Mouse (Mus musculus) intestine, postnatal 0 days (tissue): Measurements from ENCODE around the gene Olfr71. TPM values are rescaled to one million over a fixed set of nuclear protein-coding genes. Genes with fewer than 3 reads are reported as not detected.

Source experiments
- ATAC-seq: fragments of 200-750 bp; cut with Nextera tagmentation; 2 replicates; pipeline ENCODE4 v1.8.0; 2017; ENCODE audit warnings: mild to moderate bottlenecking, moderate TSS enrichment, moderate library complexity
- H3K27ac ChIP-seq: fragments of 300-500 bp; sonication (generic); 2 replicates; pipeline ENCODE4 v1.5.1; 2014; ENCODE audit warnings: mild to moderate bottlenecking, low read depth, low read length, moderate library complexity
- H3K27me3 ChIP-seq: fragments of 300-500 bp; sonication (generic); replicated peaks from 2 replicates; pipeline ENCODE4 v1.6.1; 2014; ENCODE audit warnings: low read length, mixed read lengths; ENCODE audit not compliant: control insufficient read depth, insufficient read depth
- H3K36me3 ChIP-seq: fragments of 300-500 bp; sonication (generic); 2 replicates; pipeline ENCODE4 v1.6.1; 2014; ENCODE audit warnings: mild to moderate bottlenecking, moderate library complexity; ENCODE audit not compliant: control insufficient read depth, insufficient read depth
- H3K4me1 ChIP-seq: fragments of 300-500 bp; sonication (generic); replicated peaks from 2 replicates; pipeline ENCODE4 v1.6.1; 2014; ENCODE audit warnings: antibody characterized with exemption, low read length, mixed read lengths; ENCODE audit not compliant: control insufficient read depth, insufficient read depth
- H3K4me2 ChIP-seq: fragments of 300-500 bp; sonication (generic); replicated peaks from 2 replicates; pipeline ENCODE4 v1.6.1; 2014; ENCODE audit warnings: low read depth, mild to moderate bottlenecking, moderate library complexity
- H3K4me3 ChIP-seq: fragments of 300-500 bp; sonication (generic); 2 replicates; pipeline ENCODE4 v1.5.1; 2014; ENCODE audit warnings: low read depth, low read length
- H3K9ac ChIP-seq: fragments of 300-500 bp; sonication (generic); 2 replicates; pipeline ENCODE4 v1.6.1; 2014; ENCODE audit warnings: mild to moderate bottlenecking, low read depth, low read length
- H3K9me3 ChIP-seq: fragments of 300-500 bp; sonication (generic); 2 replicates; pipeline ENCODE4 v1.6.1; 2016; ENCODE audit warnings: mixed run types; ENCODE audit not compliant: control insufficient read depth
- CTCF ChIP-seq: sonication (generic); IDR thresholded peaks from 2 replicates; pipeline ENCODE4 v1.5.1; 2016; ENCODE audit warnings: low read depth, mild to moderate bottlenecking, control low read depth, antibody characterized with exemption, moderate library complexity
- WGBS: fragments of 180-500 bp; shearing (Covaris S2); extraction: QIAGEN DNeasy Blood & Tissue Kit; methylation state at CpG from one replicate; pipeline ENCODE4 v1.1.7; 2014; 5-methylcytosine and 5-hydroxymethylcytosine counted together
- polyA plus RNA-seq: library from polyadenylated mRNA; unstranded; fragments of >200 nt; fragmentation: Nextera tagmentation; extraction: Ambion mirVana; gene quantifications from 2 replicates; pipeline ENCODE4 v1.2.1, GENCODE M21; 2015

The Olfr71 gene
- polyA plus RNA-seq, 1 experiment from 2014 or later, result not detected

DNA sequence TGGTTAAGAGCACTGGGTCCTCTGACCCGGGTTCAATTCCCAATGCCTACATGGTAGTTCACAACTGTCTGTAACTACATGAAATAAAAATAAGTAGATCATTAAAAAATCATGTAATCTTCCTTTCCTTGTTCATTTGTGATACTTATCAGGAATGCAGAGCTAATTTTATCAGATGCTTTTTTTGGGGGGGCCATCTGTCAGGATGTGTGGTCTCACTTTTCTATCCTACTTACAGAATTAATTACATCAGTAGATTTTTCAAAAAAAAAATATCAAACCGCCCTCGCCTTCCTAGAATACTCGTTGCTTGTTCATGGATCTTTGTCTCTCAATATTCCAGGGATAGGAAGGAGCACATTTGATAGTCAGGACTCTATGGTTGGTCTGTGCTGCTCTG lies 12.1 kb upstream of the Olfr71 start:
- no peak overlapping the region for H3K9ac ChIP-seq
- 85% methylated on average over 4 of the region's 4 CpGs for WGBS
- ATAC-seq, result no peak
- H3K9me3 ChIP-seq, result no peaks in the 10 kb centered on the region
- no peak overlapping the region for H3K27ac ChIP-seq
- no peaks in the 10 kb centered on the region for H3K27me3 ChIP-seq
- H3K36me3 ChIP-seq, result no peaks in the 10 kb centered on the region
- H3K4me2 ChIP-seq, result no peak overlapping the region
- TF ChIP-seq CTCF, result no peak
- no peak overlapping the region for H3K4me3 ChIP-seq
- 0 out of 2 replicates have a peak, but pooled peaks cover 4% of the 10 kb centered on the region for H3K4me1 ChIP-seq

DNA sequence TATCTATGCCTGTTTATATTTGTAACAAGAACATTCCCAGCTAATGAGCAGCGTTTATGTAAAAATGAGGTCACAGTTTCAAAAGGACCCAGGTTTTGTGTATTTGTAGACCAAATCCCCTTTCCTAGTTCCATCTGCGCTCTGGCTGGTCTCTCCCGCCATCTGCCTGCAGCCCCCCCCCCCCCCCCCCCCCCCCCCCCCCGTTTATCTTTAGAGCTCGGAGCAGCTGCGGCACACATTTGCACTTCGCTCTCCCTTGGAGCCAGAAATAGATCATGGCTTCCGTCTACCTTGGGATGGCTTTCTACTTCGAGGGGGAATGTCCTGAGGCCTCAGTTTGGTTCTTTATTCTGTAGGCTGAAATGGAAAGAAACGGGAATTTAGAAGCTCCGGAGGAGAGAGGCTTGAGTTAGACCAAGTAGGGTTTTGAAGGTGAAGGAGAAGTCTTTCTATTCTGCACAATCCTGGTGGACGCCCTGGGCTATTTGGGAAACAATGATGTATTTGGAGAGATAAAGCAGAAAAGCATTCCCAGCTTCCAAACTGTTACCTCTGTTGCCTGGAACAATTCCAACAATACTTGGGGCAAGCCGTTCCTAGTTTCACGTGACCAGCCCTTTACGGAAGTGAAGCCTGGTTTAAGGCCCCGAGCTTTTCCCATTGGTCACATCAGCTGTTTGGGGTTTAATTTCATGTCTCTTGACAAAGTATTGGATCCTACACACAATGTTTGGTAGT lies 10.6 kb upstream of the Olfr71 start:
- no peak for ATAC-seq
- 50% methylated on average over 14 of the region's 16 CpGs for WGBS
- Histone ChIP-seq H3K4me1 (no peaks in the 10 kb centered on the region), H3K36me3 (no peaks in the 10 kb centered on the region), H3K27ac (no peak overlapping the region), H3K9me3 (no peaks in the 10 kb centered on the region), H3K4me2 (no peak overlapping the region), H3K4me3 (no peak overlapping the region), H3K27me3 (no peaks in the 10 kb centered on the region), H3K9ac (no peak overlapping the region)
- TF ChIP-seq CTCF, result no peak

DNA sequence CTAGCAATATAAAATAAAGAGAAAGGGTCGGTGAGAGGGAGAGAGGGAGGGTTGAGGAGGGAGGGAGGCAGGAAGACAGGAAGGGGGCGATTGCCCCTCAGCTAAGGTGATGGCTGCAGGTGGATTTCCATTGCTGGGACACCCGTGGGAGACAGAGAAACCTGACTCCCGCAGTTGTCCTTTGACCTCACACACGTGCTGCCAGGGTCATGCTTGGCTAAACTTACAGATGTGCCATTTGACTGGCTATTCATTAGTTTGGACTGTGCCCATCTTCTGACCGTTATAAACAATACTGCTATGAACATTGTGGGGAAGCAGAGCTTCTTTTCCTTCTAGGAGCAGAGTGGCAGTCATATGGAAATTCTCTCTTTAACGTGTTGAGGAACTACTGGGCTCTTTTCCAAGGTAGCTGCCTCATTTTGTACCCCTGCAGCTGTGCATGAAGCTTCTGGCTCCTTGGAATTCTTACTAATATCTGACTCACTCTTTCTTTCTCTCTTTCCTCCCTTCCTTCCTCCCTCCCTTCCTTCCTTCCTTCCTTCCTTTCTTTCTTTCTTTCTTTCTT lies 3.7 kb upstream of the Olfr71 start:
- ATAC-seq, result no peak
- Histone ChIP-seq H3K4me1 (no peaks in the 10 kb centered on the region), H3K36me3 (no peaks in the 10 kb centered on the region), H3K9ac (no peak overlapping the region), H3K27ac (no peak overlapping the region), H3K4me2 (no peak overlapping the region), H3K4me3 (no peak overlapping the region), H3K9me3 (no peaks in the 10 kb centered on the region), H3K27me3 (0 out of 2 replicates have a peak, but pooled peaks cover 4% of the 10 kb centered on the region)
- 35% methylated on average over 7 of the region's 7 CpGs for WGBS
- TF ChIP-seq CTCF, result no peak

DNA sequence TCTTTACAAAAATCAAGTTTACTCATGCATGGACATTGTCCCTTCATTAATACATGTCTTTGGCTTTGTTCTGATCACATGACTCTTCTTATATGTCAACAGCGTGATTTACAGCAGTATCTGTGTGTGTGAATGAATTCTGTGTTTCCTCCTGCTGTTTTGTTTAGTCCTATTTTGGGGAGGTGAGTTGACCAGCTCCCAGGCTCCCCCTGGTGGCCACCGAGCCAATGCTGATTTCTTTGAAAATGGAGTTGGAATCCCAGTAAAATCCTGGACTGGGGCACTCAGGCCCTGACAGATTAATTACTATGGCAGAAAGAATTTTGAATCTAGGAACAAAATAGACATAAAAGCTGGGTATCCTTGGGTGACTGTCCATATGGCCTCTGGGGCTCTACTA lies 1.8 kb upstream of the Olfr71 start:
- Histone ChIP-seq H3K4me1 (no peaks in the 10 kb centered on the region), H3K4me3 (no peak overlapping the region), H3K27ac (no peak overlapping the region), H3K27me3 (0 out of 2 replicates have a peak, but pooled peaks cover 4% of the 10 kb centered on the region), H3K4me2 (no peak overlapping the region), H3K9me3 (no peaks in the 10 kb centered on the region), H3K36me3 (no peaks in the 10 kb centered on the region), H3K9ac (no peak overlapping the region)
- 1% methylated on average over 2 of the region's 2 CpGs for WGBS
- peak; percentile 90 for TF ChIP-seq CTCF
- no peak for ATAC-seq

DNA sequence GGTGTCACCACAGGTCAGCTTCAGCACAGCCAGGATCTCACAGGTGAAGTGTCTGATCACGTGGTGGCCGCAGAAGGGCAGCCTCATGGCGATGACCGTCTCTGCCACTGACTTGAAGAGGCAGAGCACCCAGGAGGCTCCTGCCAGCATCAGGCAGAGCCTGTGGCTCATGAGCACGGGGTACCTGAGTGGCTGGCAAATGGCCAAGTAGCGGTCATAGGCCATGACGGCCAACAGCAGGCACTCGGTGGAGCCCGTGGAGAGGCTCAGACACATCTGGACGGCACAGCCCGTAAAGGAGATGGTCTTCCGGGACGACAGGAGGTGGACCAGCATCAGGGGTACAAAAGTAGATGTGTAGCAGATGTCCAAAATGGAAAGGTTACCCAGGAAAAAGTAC lies 4.1 kb downstream of the Olfr71 start:
- no peak overlapping the region for H3K9ac ChIP-seq
- H3K4me2 ChIP-seq, result no peak overlapping the region
- no peaks in the 10 kb centered on the region for H3K9me3 ChIP-seq
- 77% methylated on average over 13 of the region's 13 CpGs for WGBS
- TF ChIP-seq CTCF, result no peak
- ATAC-seq, result no peak
- no peak overlapping the region for H3K4me3 ChIP-seq
- no peaks in the 10 kb centered on the region for H3K27me3 ChIP-seq
- H3K27ac ChIP-seq, result no peak overlapping the region
- H3K4me1 ChIP-seq, result no peaks in the 10 kb centered on the region
- H3K36me3 ChIP-seq, result no peaks in the 10 kb centered on the region

DNA sequence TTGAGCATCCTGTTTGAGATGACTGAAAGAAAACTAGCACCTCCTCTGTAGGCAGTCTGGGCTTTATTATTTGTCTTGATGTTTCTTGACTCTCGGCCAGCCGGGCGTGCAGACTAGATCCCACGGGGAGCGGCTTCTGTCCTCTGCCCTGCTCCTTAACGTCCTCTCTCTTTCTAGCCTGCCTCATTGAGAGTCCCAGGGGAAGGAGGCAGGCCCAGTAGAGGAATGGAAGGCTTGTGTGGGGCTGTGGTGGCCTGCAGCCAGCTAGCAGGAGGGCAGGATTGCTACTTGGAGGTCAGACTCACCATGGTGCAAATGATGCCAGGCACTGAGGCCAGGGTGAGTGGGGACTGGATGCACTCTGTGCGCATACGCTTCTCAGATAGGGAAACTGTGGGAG lies 6.2 kb downstream of the Olfr71 start:
- no peak for ATAC-seq

More for the DNA sequence above, 6.2 kb downstream of the Olfr71 start:
- H3K36me3 ChIP-seq, result no peaks in the 10 kb centered on the region
- no peaks in the 10 kb centered on the region for H3K9me3 ChIP-seq
- H3K4me1 ChIP-seq, result no peaks in the 10 kb centered on the region
- H3K4me3 ChIP-seq, result no peak overlapping the region
- H3K27ac ChIP-seq, result no peak overlapping the region
- H3K27me3 ChIP-seq, result no peaks in the 10 kb centered on the region
- H3K4me2 ChIP-seq, result no peak overlapping the region
- no peak for TF ChIP-seq CTCF
- 74% methylated on average over 8 of the region's 8 CpGs for WGBS
- H3K9ac ChIP-seq, result no peak overlapping the region
